Mouse (Mus musculus): ENCODE results near the gene Ccdc122. TPM values are rescaled to one million over a fixed set of nuclear protein-coding genes. Genes with fewer than 3 reads are reported as not detected.
"Not testable (repeated sequence)": the region's sequence is repeated elsewhere in the genome, so short reads cannot be mapped to it uniquely, and the experiment has no call there.

The Ccdc122 gene
- polyA plus RNA-seq (2012; rRNA removed) = 2.4 and 2.5 TPM in 2 replicates

DNA sequence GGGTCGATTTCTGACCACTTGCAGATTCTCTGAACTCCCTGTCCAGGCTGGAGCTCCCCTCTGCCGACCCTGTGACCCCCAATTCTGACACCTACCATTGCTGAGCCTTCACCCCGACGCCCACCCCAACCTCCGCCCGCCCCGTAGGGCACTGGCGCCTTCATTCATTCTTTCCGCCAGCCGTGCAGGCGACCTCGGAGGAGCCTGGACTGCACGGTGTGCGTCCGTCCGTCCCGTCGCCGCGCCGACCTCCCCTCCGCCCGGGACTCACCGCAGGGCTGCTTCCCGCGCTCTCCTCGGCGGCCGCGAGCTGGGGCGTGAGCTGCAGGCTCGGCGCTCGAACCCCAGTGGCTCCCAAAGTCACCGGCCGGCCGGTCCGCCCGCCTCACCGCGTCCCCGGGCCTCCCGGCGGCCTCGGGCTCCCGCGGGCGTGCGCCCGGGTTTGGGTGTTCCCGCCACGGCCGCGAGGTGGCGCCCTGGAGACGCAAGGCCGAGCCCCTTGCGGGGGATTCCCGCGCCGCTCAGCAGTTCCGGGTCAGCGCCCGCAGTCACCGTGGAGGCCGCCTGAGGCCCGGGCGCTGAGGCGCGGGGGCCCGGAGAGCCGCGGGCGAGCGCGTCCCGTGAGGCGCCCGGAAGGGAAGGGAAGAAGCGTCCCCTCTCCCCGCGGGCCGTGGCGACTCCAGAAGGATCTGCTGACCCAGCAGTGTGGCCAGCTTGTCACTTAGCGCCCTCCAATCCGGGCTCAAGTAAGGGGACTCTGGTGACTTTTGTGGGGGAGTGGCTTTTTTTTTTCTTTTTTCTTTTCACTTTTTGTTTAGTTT, at the start of gene Ccdc122, which contains the start of gene Lacc1:
Gene Ccdc122 (plus strand): TSS at position 547 of the 821 bp plus-strand sequence.
Gene Lacc1 (minus strand): TSS at position 679 of the 821 bp plus-strand sequence.
- TF ChIP-seq CTCF (IDR thresholded peaks at IDR 0.05; ENCODE audit: control insufficient read depth, insufficient read depth, insufficient replicate concordance, low read depth, low read length) (peak; percentile 79), POLR2A (IDR thresholded peaks at IDR 0.05; ENCODE audit: control insufficient read depth, low read depth, low read length) (peak; percentile 40; the same call in 1 of the 2 replicates)
- Histone ChIP-seq H3K27me3 (ENCODE audit: control insufficient read depth, insufficient read depth, low read length) (no peaks in the 10 kb centered on the region), H3K36me3 (ENCODE audit: control insufficient read depth, insufficient read depth, low read length) (no peaks in the 10 kb centered on the region), H3K4me3 (ENCODE audit: control insufficient read depth, low read depth, low read length) (peak within 1 kb of the TSS; percentile 91), H3K4me1 (ENCODE audit: control insufficient read depth, insufficient read depth, low read length) (peaks cover 5% of the 10 kb centered on the region; the same call in 1 of the 2 replicates), H3K27ac (ENCODE audit: control insufficient read depth, insufficient read depth, low read depth, low read length) (peak within 1 kb of the TSS; percentile 41)

DNA sequence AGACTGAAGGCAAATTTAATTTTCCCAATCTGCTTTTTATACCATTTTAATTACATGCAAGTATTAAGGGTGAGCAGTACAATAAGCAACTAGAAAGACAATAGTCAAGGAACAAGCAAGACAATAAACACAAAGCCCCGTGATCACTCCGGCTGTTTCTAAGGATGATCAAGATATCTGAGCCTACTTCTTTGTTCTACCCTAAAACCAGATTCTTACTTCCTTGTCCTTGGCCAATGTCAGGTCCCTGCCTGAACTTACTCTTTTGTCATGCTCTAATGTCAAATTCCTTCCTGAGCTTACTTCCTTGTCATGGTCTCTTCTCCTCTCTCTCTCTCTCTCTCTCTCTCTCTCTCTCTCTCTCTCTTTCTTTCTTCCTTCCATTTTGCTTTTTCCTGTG, 46.2 kb upstream of the Ccdc122 start:
- H3K4me1 ChIP-seq (ENCODE audit: control insufficient read depth, insufficient read depth, low read length); H3K27me3 ChIP-seq (ENCODE audit: control insufficient read depth, insufficient read depth, low read length); H3K27ac ChIP-seq (ENCODE audit: control insufficient read depth, insufficient read depth, low read depth, low read length); H3K36me3 ChIP-seq (ENCODE audit: control insufficient read depth, insufficient read depth, low read length); H3K4me3 ChIP-seq (ENCODE audit: control insufficient read depth, low read depth, low read length): not testable (repeated sequence)

DNA sequence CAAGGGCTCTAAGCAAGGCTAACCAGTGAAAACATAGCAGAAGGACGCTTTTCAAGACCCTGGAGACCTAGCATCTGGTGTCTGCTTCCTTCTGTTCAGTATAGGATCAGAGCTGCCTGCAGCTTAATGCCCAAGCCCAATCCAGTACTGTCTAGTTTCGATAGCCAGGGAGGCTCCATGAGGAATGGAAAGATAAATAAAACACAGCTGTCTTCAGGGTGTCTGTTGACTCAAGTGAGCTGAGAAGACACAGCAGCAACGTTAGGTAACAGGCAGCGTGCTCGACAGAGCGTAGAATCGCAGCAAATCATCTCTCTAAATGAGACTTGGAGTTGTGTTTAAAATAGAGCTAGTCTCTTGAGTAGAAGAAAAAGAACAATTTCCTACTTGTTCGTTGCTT, 31.8 kb upstream of the Ccdc122 start:
- H3K4me3 ChIP-seq (ENCODE audit: control insufficient read depth, low read depth, low read length) = no peak overlapping the region
- H3K27ac ChIP-seq (ENCODE audit: control insufficient read depth, insufficient read depth, low read depth, low read length) = no peak overlapping the region
- H3K36me3 ChIP-seq (ENCODE audit: control insufficient read depth, insufficient read depth, low read length) = no peaks in the 10 kb centered on the region
- TF ChIP-seq CTCF (IDR thresholded peaks at IDR 0.05; ENCODE audit: control insufficient read depth, insufficient read depth, insufficient replicate concordance, low read depth, low read length) (no peak), POLR2A (IDR thresholded peaks at IDR 0.05; ENCODE audit: control insufficient read depth, low read depth, low read length) (no peak)
- no peaks in the 10 kb centered on the region for H3K27me3 ChIP-seq (ENCODE audit: control insufficient read depth, insufficient read depth, low read length)
- no peaks in the 10 kb centered on the region for H3K4me1 ChIP-seq (ENCODE audit: control insufficient read depth, insufficient read depth, low read length)

DNA sequence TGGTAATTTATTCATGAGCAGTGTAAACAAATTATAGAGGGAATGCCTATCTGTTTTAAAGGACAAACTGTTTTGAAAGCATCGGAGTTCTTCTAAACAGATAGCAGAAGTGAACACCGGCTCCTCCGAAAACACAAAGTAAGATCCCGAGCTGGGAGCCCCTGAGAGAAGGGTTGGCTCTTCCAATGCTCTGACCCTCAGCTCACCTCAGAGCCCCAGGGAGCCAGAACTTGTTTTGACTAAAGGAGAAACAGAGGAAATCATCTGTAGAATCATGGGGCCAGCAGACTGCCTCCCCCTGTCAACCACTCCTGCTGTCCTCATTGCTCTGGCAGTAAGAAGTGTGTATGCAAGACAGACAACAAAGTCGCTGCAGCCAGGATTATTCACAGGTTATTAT, 31.0 kb upstream of the Ccdc122 start:
- H3K36me3 ChIP-seq (ENCODE audit: control insufficient read depth, insufficient read depth, low read length) = no peaks in the 10 kb centered on the region
- no peaks in the 10 kb centered on the region for H3K27me3 ChIP-seq (ENCODE audit: control insufficient read depth, insufficient read depth, low read length)
- H3K4me1 ChIP-seq (ENCODE audit: control insufficient read depth, insufficient read depth, low read length) = no peaks in the 10 kb centered on the region
- no peak overlapping the region for H3K27ac ChIP-seq (ENCODE audit: control insufficient read depth, insufficient read depth, low read depth, low read length)
- H3K4me3 ChIP-seq (ENCODE audit: control insufficient read depth, low read depth, low read length) = no peak overlapping the region
- TF ChIP-seq POLR2A (IDR thresholded peaks at IDR 0.05; ENCODE audit: control insufficient read depth, low read depth, low read length) (no peak), CTCF (IDR thresholded peaks at IDR 0.05; ENCODE audit: control insufficient read depth, insufficient read depth, insufficient replicate concordance, low read depth, low read length) (no peak)

DNA sequence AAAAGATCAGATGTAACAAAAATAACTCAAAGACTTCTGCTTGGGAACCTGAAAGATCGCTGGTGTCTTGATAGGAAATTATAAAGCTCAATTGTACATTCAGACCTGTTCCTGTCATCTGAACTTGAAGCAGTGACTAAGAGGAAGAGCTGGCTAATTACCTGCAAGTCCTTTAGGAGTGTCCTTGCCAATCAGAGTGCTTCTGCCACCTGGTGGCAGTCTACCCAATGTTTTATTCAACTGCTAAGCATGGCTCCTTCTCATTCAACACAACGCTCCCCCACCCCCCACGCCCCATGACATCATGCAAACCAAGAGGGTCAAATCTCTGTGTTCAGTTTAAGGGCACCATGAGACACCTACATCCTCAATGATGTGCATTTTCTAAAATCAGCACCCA, 28.3 kb upstream of the Ccdc122 start:
- TF ChIP-seq CTCF (IDR thresholded peaks at IDR 0.05; ENCODE audit: control insufficient read depth, insufficient read depth, insufficient replicate concordance, low read depth, low read length) (no peak), POLR2A (IDR thresholded peaks at IDR 0.05; ENCODE audit: control insufficient read depth, low read depth, low read length) (no peak)
- H3K27ac ChIP-seq (ENCODE audit: control insufficient read depth, insufficient read depth, low read depth, low read length) = no peak overlapping the region
- no peaks in the 10 kb centered on the region for H3K27me3 ChIP-seq (ENCODE audit: control insufficient read depth, insufficient read depth, low read length)
- H3K4me3 ChIP-seq (ENCODE audit: control insufficient read depth, low read depth, low read length) = no peak overlapping the region
- no peaks in the 10 kb centered on the region for H3K4me1 ChIP-seq (ENCODE audit: control insufficient read depth, insufficient read depth, low read length)
- no peaks in the 10 kb centered on the region for H3K36me3 ChIP-seq (ENCODE audit: control insufficient read depth, insufficient read depth, low read length)

DNA sequence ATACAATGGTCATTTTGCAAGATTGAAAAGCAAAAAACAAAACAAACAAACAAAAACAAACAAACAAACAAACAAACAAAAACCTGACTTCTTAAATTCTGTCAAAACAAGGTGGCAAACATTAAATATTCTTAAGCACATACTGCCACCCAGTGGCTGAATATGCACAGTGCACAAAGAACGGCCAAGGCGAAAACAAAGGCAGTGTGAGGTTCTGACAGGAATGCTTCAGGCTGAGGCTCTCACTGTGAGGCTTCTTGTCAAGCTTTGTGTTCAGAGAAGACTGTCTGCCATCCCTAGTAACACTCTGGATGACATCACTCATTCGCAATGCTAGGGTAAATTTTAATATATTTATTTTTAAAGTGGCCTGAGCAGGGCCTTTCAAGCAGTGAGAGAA, 24.8 kb upstream of the Ccdc122 start:
- no peak overlapping the region for H3K4me3 ChIP-seq (ENCODE audit: control insufficient read depth, low read depth, low read length)
- H3K27ac ChIP-seq (ENCODE audit: control insufficient read depth, insufficient read depth, low read depth, low read length) = no peak overlapping the region
- no peaks in the 10 kb centered on the region for H3K4me1 ChIP-seq (ENCODE audit: control insufficient read depth, insufficient read depth, low read length)
- TF ChIP-seq POLR2A (IDR thresholded peaks at IDR 0.05; ENCODE audit: control insufficient read depth, low read depth, low read length) (no peak), CTCF (IDR thresholded peaks at IDR 0.05; ENCODE audit: control insufficient read depth, insufficient read depth, insufficient replicate concordance, low read depth, low read length) (peak; percentile 58; the same call in 1 of the 2 replicates)
- no peaks in the 10 kb centered on the region for H3K36me3 ChIP-seq (ENCODE audit: control insufficient read depth, insufficient read depth, low read length)
- no peaks in the 10 kb centered on the region for H3K27me3 ChIP-seq (ENCODE audit: control insufficient read depth, insufficient read depth, low read length)

DNA sequence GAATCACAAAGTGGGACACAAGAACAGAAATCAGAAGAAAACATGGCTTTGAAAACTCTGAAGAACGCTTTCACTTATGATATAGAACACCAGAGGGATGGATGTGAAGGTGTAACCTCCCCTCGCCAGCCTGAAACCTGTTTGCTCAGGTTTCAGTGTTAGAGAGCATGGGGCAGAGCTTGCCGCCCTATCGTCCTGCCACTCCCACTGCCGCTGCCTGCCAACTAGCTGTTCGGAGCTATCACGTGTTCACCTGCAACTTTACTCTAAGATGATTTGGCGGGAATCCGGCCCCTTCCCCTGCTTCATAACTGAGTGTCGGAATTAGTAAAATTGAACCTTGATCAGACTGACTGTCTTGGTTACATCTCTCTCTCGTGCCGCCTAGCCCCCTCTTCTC, 19.8 kb upstream of the Ccdc122 start:
- H3K27ac ChIP-seq (ENCODE audit: control insufficient read depth, insufficient read depth, low read depth, low read length); H3K27me3 ChIP-seq (ENCODE audit: control insufficient read depth, insufficient read depth, low read length); H3K4me1 ChIP-seq (ENCODE audit: control insufficient read depth, insufficient read depth, low read length); H3K36me3 ChIP-seq (ENCODE audit: control insufficient read depth, insufficient read depth, low read length); H3K4me3 ChIP-seq (ENCODE audit: control insufficient read depth, low read depth, low read length): not testable (repeated sequence)

DNA sequence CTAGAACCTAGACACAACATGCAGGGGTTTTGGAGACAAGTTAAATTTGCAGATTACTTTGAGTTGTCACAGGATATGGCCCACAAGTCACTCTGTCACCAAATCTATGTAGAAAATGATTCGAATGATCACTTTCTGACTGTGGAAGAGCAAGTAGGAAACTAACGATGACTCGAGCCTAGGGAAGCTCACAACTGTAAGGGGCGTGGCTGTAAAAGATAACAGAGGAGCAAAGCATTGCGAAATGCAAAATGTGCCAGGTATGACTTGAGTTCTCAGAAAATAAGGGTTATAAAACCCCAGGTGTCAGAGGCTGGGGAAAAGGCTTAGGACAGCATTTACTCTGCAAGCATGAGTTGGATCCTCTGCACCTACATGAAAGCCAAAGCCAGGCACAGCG, 19.4 kb upstream of the Ccdc122 start:
- Histone ChIP-seq H3K4me3 (ENCODE audit: control insufficient read depth, low read depth, low read length) (no peak overlapping the region), H3K27me3 (ENCODE audit: control insufficient read depth, insufficient read depth, low read length) (no peaks in the 10 kb centered on the region), H3K4me1 (ENCODE audit: control insufficient read depth, insufficient read depth, low read length) (no peaks in the 10 kb centered on the region), H3K27ac (ENCODE audit: control insufficient read depth, insufficient read depth, low read depth, low read length) (no peak overlapping the region), H3K36me3 (ENCODE audit: control insufficient read depth, insufficient read depth, low read length) (no peaks in the 10 kb centered on the region)
- no peak for TF ChIP-seq CTCF (IDR thresholded peaks at IDR 0.05; ENCODE audit: control insufficient read depth, insufficient read depth, insufficient replicate concordance, low read depth, low read length)
- no peak for TF ChIP-seq POLR2A (IDR thresholded peaks at IDR 0.05; ENCODE audit: control insufficient read depth, low read depth, low read length)
